Mouse (Mus musculus): ENCODE measurements around the gene Scaf11.

Scaf11 gene

DNA sequence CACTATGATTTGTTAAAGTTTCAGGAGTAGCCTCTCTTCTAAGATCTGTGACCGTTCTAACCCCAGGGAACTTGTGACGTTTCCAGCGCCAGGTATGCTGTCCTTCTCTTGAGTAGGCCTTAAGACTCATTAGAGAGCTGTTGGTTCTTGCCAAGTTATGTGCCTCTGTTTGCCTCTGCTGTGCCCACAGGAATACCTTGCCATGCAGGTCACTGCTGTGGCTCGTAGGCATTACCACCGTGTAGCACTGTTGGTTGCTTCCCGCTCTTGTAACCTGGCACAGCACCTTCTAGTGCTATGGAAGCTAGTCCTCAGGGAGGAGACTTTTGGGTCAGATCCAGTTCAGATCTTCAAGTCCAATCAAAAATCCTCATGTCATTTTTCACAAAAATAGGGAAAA, 65.6 kb downstream of the Scaf11 start:
- DNase-seq, result no peak

DNA sequence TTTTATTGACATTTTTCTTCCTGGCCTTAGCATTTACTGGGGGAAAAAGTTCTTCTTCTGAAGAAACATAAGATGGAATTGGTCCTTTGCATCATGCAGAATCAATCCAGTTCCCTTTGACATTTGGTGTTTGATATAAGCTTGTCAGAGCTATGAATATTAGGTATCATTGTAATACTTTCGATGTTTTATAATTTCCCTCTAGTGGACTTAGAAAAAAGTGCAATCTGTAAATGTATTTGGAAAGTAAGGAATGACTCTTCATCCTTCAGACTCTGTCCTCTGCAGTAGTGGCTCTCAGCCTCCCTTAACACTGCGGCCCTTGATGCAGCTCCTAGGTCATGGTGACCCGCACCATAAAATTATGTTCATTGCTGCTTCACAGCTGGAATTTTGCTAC, 67.8 kb downstream of the Scaf11 start:
- DNase-seq, result no peak

DNA sequence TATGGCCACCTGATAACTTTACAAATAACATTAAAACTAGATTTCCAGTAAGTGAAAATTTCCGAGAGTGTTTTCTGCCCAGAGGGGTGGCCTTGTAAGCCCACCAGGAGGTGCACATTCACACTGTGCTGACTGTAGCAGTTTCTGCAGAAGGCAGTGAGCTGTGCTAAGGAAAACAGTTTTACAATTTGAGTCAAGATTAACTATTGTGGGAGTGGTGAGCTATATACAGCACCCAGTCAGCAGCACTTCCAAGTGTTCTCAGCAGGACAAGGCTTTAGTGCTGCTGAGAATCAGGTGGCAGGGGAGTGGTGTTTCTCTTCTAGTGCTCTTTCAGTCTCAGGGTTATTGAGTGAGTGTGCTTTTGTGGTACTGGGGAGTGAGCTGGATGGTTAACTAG, 72.1 kb downstream of the Scaf11 start:
- no peak for DNase-seq

DNA sequence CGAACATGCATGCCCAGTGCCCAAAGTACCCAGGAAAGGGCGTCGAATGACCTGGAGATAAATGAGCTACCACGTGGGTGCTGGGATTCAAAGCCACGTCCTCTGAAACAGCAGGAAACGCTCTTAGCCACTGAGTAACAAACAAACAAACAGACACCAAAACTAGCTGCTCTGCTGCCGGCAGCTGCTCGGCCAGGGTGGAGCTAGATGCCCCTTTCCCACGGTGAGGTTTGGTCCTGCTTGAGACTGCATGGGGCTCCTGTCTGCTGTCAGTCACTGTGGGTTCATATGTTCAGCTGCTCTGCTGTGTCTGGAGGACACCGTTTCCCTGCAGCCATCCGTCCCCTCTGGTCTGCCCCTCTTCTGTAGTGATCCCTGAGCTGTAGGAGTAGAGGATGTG, 78.4 kb downstream of the Scaf11 start:
- DNase-seq, result no peak

DNA sequence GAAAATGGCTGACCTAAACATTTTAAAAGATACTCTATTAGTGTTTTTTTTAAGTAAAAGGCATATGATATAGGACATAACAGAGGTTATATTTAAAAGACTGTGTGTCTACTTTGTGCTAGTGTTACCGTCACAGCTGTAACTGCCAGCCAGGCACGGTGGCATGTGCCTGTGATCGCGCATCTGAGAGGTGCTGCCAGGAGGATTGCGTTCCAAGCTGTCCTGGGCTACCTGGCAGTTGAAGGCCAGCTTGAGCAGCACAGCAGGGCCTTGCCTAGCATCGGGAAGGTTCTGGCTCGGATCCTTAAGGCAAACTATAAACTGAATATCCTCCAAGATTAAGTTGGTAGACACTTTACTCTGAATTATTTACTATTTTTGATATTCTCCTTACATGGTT, 82.9 kb downstream of the Scaf11 start:
- no peak for DNase-seq

DNA sequence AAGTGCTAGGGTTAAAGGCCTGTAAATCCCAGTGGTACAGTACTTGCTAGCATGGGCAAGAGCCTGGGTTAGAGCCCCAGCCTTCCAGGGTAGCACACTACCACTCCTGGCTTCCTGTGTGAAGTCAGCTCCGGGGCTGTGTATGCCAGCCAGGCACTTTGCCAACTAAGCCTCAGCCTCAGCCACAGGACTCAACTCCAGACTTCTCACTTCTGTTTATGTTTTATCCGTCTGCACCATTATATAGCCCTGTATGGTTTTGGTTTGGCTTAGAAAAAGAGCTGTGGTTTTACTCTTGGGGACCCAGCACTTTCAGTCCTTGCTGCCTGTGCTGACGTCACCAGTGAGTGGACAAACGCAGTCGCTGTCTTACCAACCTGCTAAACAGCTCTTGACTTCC, 83.4 kb downstream of the Scaf11 start:
- peak; percentile 12 to 48 for DNase-seq

DNA sequence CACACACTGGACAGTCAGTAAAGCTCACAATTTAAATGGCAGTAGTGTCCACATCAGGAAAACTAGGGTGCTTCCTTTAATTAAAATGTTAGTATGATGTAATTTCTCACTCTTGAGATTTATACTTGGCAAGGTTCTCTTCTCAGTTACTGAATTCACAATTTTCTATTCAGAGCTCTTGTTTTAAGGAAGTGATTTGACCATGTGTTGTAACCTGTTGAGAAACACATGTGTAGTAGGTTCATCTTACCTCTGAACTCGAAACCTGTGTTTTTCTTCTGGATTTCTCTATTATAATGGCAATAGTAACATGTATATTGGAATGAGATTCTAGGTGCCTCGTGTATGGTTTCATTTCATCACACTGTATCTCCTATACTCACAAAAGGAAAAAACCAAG, 84.4 kb downstream of the Scaf11 start:
- no peak for DNase-seq

DNA sequence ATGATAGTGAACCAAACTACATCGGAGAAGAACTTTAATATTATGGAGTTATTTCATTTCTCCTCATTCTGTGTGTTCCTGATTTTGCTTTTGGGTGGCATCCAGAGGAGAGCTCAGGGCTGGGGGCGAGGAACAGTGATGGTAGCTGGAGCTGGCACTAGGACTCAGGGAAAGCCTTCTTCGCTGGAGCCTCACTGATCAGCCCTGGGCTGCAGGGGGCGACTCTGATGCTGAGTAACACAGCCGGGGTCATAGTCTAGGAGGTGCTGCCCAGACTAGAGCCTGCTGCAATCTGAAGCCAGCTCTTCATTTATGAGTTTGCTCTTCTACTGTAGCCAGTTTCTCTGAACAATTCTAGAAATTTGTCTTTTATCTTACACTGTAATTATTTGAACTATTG, 87.5 kb downstream of the Scaf11 start:
- DNase-seq, result peak; percentile 26 to 68

DNA sequence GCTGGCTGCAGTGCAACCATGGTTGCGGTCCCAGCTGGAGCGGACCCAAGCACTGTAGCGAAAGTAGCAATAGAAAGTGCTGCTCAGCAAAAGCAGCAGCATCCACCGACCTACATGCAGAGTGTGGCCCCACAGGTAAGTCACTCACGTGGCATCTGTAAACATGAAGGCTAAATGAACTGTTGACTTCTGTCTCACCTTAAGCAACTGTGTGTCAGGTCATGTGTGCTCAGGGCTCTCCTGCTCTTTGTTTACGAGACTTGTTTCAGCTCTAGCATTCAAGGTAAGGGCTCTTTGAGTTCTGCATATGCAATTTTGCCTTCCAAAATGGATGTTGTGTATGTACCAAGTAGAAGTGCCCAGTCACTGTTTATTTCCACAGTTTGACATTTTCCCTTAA, 88.0 kb downstream of the Scaf11 start:
- no peak for DNase-seq

DNA sequence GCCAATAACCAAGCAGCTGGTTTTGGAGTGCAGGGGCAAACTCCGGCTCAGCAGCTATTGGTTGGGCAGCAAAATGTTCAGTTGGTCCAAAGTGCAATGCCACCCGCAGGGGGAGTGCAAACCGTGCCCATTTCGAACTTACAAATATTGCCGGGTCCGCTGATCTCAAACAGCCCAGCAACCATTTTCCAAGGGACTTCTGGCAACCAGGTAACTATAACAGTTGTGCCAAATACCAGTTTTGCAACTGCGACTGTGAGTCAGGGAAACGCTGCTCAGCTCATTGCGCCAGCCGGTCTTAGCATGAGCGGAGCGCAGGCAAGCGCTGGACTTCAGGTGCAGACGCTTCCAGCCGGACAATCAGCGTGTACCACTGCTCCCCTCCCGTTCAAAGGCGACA, 89.3 kb downstream of the Scaf11 start:
- DNase-seq, result no peak

DNA sequence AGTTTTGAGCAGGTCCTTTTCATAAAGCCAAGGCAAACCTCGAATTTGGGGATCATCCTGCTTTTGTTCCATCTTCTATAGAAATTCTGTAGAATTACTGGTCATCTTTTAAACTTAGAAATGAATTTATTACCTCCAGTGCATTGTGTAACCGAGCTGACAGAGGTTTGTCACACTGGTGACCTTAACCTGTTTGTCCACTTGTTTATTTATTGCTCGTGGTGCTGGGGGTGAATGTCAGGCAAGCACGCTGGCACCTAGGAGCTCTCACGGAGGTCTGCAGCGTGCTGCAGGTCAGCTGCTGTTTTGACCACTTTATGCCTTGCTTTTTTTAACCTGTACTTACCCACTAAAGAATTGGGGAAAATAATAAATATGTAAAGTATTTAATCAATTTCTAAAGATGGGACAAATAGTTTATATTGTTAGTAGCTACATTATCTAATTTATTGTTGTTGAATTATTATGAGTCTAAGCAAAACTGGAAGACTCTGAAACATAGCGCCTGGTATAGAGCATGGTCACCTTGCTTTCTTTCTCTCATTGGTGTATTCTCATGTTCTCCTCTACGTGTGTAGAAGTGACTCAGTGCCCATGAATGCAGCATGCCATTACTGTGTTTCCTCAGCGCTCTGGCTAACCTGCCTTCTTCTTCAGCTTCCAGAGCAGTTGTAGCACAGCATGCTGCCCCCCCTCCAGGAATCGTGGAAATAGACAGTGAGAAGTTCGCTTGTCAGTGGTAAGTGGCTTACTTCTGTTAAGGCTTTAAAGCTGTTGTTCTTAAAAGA, 94.3 kb downstream of the Scaf11 start:
- no peak for DNase-seq

DNA sequence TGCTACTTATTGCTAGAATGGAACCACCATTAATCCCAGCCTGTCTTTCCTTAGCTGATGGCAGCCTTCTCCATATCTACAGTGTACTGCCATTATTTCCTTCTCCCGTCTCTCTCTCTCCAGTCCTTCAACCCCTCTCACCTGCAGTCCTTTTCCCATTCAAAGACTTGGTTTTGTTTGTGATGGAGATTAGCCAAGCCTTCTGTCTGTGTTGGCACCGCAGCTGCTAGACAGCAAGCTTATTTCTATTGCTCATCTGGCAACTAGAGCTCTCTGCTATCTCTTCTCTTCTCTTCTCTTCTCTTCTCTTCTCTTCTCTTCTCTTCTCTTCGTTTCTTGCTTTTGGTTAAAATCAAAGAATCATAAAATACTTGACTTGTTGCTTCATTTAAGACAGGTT, 95.3 kb downstream of the Scaf11 start:
- DNase-seq, result no peak

All from kidney, postnatal 36 days (tissue).